In genomic region chr11:87461780-87462460, GRCm38 (mm10) we compare ENCODE assay signal across 8 mouse cellular contexts. TPM values are rescaled to one million over a fixed set of nuclear protein-coding genes. Genes with fewer than 3 reads are reported as not detected.
DNase-seq lines count a peak whose midpoint lies in the region; ATAC-seq lines count a peak whose summit lies in the region.
"Not testable (repeated sequence)": the region's sequence is repeated elsewhere in the genome, so short reads cannot be mapped to it uniquely, and the experiment has no call there.

No protein-coding gene starts in this region.

- not testable (repeated sequence) for H3K9me3 ChIP-seq in intestine, embryonic 15.5 days

- H3K27ac ChIP-seq in intestine, embryonic 15.5 days, result not testable (repeated sequence)

- not testable (repeated sequence) for H3K27me3 ChIP-seq in intestine, embryonic 15.5 days (replicated peaks)

- ATAC-seq in intestine, embryonic 15.5 days, result peak; percentile 99

- intact Hi-C loops in gastrocnemius, postnatal 36 days (cut with DNase I); left cerebral cortex, postnatal 25 days (cut with DNase I): not testable (repeated sequence)

- not testable (repeated sequence) for H3K4me1 ChIP-seq in intestine, embryonic 15.5 days (replicated peaks)

- peak overlapping the region; percentile 22; the same call in 1 of the 2 replicates for H3K9ac ChIP-seq in intestine, embryonic 15.5 days

- peak; percentile 91 to 94 for DNase-seq in adrenal gland, adult (ENCODE audit: inconsistent age in 2 of 2, low spot score in 1 of 2)
- peak; percentile 75 for DNase-seq in embryo, embryonic 9.5 days (ENCODE audit: extremely low spot score)
- DNase-seq in gastrocnemius, postnatal 36 days, result peak; percentile 75 to 78
- peak; percentile 71 to 88 for DNase-seq in left cerebral cortex, postnatal 25 days (ENCODE audit: low spot score in 2 of 2)
- DNase-seq in mesoderm, embryonic 11.5 days (ENCODE audit: low read depth, low spot score), result peak; percentile 80
- DNase-seq in right cerebral cortex, postnatal 25 days, result peak; percentile 79
- peak; percentile 62 for DNase-seq in urinary bladder, postnatal 25 days (ENCODE audit: low spot score)

- H3K4me3 ChIP-seq in intestine, embryonic 15.5 days (replicated peaks), result peak overlapping the region; percentile 27

- H3K4me2 ChIP-seq in intestine, embryonic 15.5 days (replicated peaks), result peak overlapping the region; percentile 50

- H3K36me3 ChIP-seq in intestine, embryonic 15.5 days, result not testable (repeated sequence)

- under 1% methylated on average over 25 of the region's 58 CpGs for WGBS in intestine, embryonic 15.5 days

RNA-seq across cellular contexts. Expression of gene Tex14, which starts 57.1 kb away (rescaled TPM):
- not detected for total RNA-seq in gastrocnemius, postnatal 36 days (2021)
- 0.37 and 0.96 TPM in 2 replicates for polyA plus RNA-seq in intestine, embryonic 15.5 days (2015; fragmentation: Nextera tagmentation; extraction: Ambion mirVana)
- total RNA-seq in left cerebral cortex, postnatal 25 days (2021), result under 1 TPM; 0.25 to 0.32 TPM

RNA-seq across cellular contexts. Expression of gene Rad51c, which starts 57.2 kb away (rescaled TPM):
- total RNA-seq in gastrocnemius, postnatal 36 days (2021), result under 1 TPM; 0.32 to 0.41 TPM
- 6.3 and 7.0 TPM in 2 replicates for polyA plus RNA-seq in intestine, embryonic 15.5 days (2015; fragmentation: Nextera tagmentation; extraction: Ambion mirVana)
- total RNA-seq in left cerebral cortex, postnatal 25 days (2021), result 1 to 10 TPM; 4.1 TPM
